Mouse (Mus musculus) limb, embryonic 13.5 days (tissue): ENCODE measurements at regions not wholly inside any gene's neighbourhood (a gene's known extent, or its start where the extent isn't known, plus 50 kb on each side); places are given as distances from the start of the nearest gene placed in this dataset.

Experiments
- ATAC-seq: fragments of 200-750 bp; cut with Nextera tagmentation; 2 replicates; pipeline ENCODE4 v1.8.0; 2017; ENCODE audit warnings: low read depth, moderate number of reproducible peaks, moderate TSS enrichment; ENCODE audit not compliant: low FRiP score
- H3K27ac ChIP-seq: fragments of 300-500 bp; sonication (generic); 2 replicates; pipeline ENCODE4 v1.5.1; 2015; ENCODE audit warnings: inconsistent platforms, mild to moderate bottlenecking, moderate library complexity
- H3K27me3 ChIP-seq: fragments of 300-500 bp; sonication (generic); 2 replicates; pipeline ENCODE4 v1.6.1; 2015; ENCODE audit warnings: mild to moderate bottlenecking, inconsistent platforms
- H3K36me3 ChIP-seq: fragments of 300-500 bp; sonication (generic); 2 replicates; pipeline ENCODE4 v1.6.1; 2015; ENCODE audit warnings: inconsistent platforms, mild to moderate bottlenecking, moderate library complexity
- H3K4me1 ChIP-seq: fragments of 300-500 bp; sonication (generic); 2 replicates; pipeline ENCODE4 v1.6.1; 2015; ENCODE audit warnings: inconsistent platforms
- H3K4me2 ChIP-seq: fragments of 300-500 bp; sonication (generic); replicated peaks from 2 replicates; pipeline ENCODE4 v1.6.1; 2015; ENCODE audit warnings: inconsistent platforms, mild to moderate bottlenecking, moderate library complexity
- H3K4me3 ChIP-seq: fragments of 300-500 bp; sonication (generic); 2 replicates; pipeline ENCODE4 v1.5.1; 2015; ENCODE audit warnings: moderate library complexity, mild to moderate bottlenecking, inconsistent platforms
- H3K9ac ChIP-seq: fragments of 300-500 bp; sonication (generic); 2 replicates; pipeline ENCODE4 v1.6.1; 2015; ENCODE audit warnings: mild to moderate bottlenecking, inconsistent platforms
- H3K9me3 ChIP-seq: fragments of 300-500 bp; sonication (generic); 2 replicates; pipeline ENCODE4 v1.6.1; 2016; ENCODE audit warnings: inconsistent platforms
- WGBS: fragments of 180-500 bp; shearing (Covaris S2); methylation state at CpG from one replicate; pipeline ENCODE4 v1.1.7; 2015; 5-methylcytosine and 5-hydroxymethylcytosine counted together

- no peak for ATAC-seq
- no peaks in the 10 kb centered on the region for H3K9me3 ChIP-seq
- H3K36me3 ChIP-seq = no peaks in the 10 kb centered on the region
- no peak overlapping the region for H3K27ac ChIP-seq
- WGBS = 57% methylated on average over 2 of the region's 2 CpGs
- peaks cover 9% of the 10 kb centered on the region for H3K4me1 ChIP-seq
- H3K27me3 ChIP-seq = peaks cover 22% of the 10 kb centered on the region
- no peak overlapping the region for H3K9ac ChIP-seq
- H3K4me3 ChIP-seq = no peak overlapping the region
- H3K4me2 ChIP-seq = no peak overlapping the region
These were observed 77.0 kb upstream of the Podxl start for GRCm38 (mm10) chr6:31640745-31641144.

GRCm38 (mm10) chr6:31639460-31639859, 75.7 kb upstream of the Podxl start:
- no peak for ATAC-seq
- Histone ChIP-seq H3K4me1 (peaks cover 9% of the 10 kb centered on the region), H3K9me3 (no peaks in the 10 kb centered on the region), H3K27me3 (peaks cover 22% of the 10 kb centered on the region), H3K9ac (no peak overlapping the region), H3K36me3 (no peaks in the 10 kb centered on the region), H3K4me3 (no peak overlapping the region), H3K27ac (no peak overlapping the region), H3K4me2 (no peak overlapping the region)
- 11% methylated on average over 2 of the region's 2 CpGs for WGBS

- no peaks in the 10 kb centered on the region for H3K36me3 ChIP-seq
- H3K27ac ChIP-seq = no peak overlapping the region
- H3K9ac ChIP-seq = no peak overlapping the region
- ATAC-seq = no peak
- no peaks in the 10 kb centered on the region for H3K9me3 ChIP-seq
- H3K4me3 ChIP-seq = no peak overlapping the region
- H3K4me1 ChIP-seq = peaks cover 9% of the 10 kb centered on the region
- 62% methylated on average over 13 of the region's 13 CpGs for WGBS
- no peak overlapping the region for H3K4me2 ChIP-seq
- H3K27me3 ChIP-seq = peaks cover 22% of the 10 kb centered on the region
These were observed 74.8 kb upstream of the Podxl start for GRCm38 (mm10) chr6:31638434-31639220.

- H3K9me3 ChIP-seq = no peaks in the 10 kb centered on the region
- WGBS = 11% methylated on average over 16 of the region's 16 CpGs
- H3K9ac ChIP-seq = no peak overlapping the region
These were observed 73.7 kb upstream of the Podxl start for GRCm38 (mm10) chr6:31637371-31638052.

GRCm38 (mm10) chr6:31636954-31637353, 73.2 kb upstream of the Podxl start:
- H3K36me3 ChIP-seq = no peaks in the 10 kb centered on the region
- no peak for ATAC-seq
- no peaks in the 10 kb centered on the region for H3K9me3 ChIP-seq
- H3K9ac ChIP-seq = no peak overlapping the region
- no peak overlapping the region for H3K4me3 ChIP-seq
- WGBS = 8% methylated on average over 9 of the region's 9 CpGs
- no peaks in the 10 kb centered on the region; the same call in 1 of the 2 replicates for H3K4me1 ChIP-seq
- H3K27ac ChIP-seq = no peak overlapping the region
- H3K4me2 ChIP-seq = no peak overlapping the region
- peaks cover 22% of the 10 kb centered on the region for H3K27me3 ChIP-seq

More at GRCm38 (mm10) chr6:31637371-31638052, 73.7 kb upstream of the Podxl start:
- no peak for ATAC-seq
- peaks cover 22% of the 10 kb centered on the region for H3K27me3 ChIP-seq
- H3K4me1 ChIP-seq = peaks cover 3% of the 10 kb centered on the region
- no peak overlapping the region for H3K4me2 ChIP-seq
- H3K36me3 ChIP-seq = no peaks in the 10 kb centered on the region
- no peak overlapping the region for H3K4me3 ChIP-seq
- H3K27ac ChIP-seq = no peak overlapping the region

- ATAC-seq = no peak
- H3K4me1 ChIP-seq = peaks cover 5% of the 10 kb centered on the region
- H3K9ac ChIP-seq = no peak overlapping the region
- H3K9me3 ChIP-seq = no peaks in the 10 kb centered on the region
- no peak overlapping the region for H3K27ac ChIP-seq
- H3K4me2 ChIP-seq = no peak overlapping the region
- H3K27me3 ChIP-seq = peaks cover 10% of the 10 kb centered on the region; the same call in 1 of the 2 replicates
- H3K36me3 ChIP-seq = no peaks in the 10 kb centered on the region
- 67% methylated on average over 10 of the region's 10 CpGs for WGBS
- H3K4me3 ChIP-seq = no peak overlapping the region
These were observed 68.7 kb upstream of the Podxl start for GRCm38 (mm10) chr6:31632485-31632884.

- peaks cover 5% of the 10 kb centered on the region; the same call in 1 of the 2 replicates for H3K4me1 ChIP-seq
- no peaks in the 10 kb centered on the region for H3K36me3 ChIP-seq
- no peaks in the 10 kb centered on the region for H3K27me3 ChIP-seq
- H3K4me2 ChIP-seq = no peak overlapping the region
- H3K27ac ChIP-seq = no peak overlapping the region
- H3K9ac ChIP-seq = no peak overlapping the region
- WGBS = 32% methylated on average over 4 of the region's 4 CpGs
- no peak overlapping the region for H3K4me3 ChIP-seq
- ATAC-seq = no peak
- no peaks in the 10 kb centered on the region for H3K9me3 ChIP-seq
These were observed 66.2 kb upstream of the Podxl start for GRCm38 (mm10) chr6:31630009-31630408.

GRCm38 (mm10) chr6:31627912-31628311, 64.1 kb upstream of the Podxl start:
- Histone ChIP-seq H3K27me3 (no peaks in the 10 kb centered on the region), H3K36me3 (no peaks in the 10 kb centered on the region), H3K4me1 (peaks cover 5% of the 10 kb centered on the region; the same call in 1 of the 2 replicates), H3K4me2 (no peak overlapping the region), H3K27ac (no peak overlapping the region), H3K9me3 (peaks cover 2% of the 10 kb centered on the region; the same call in 1 of the 2 replicates), H3K4me3 (no peak overlapping the region), H3K9ac (no peak overlapping the region)
- WGBS = 81% methylated on average over 3 of the region's 3 CpGs
- no peak for ATAC-seq

- Histone ChIP-seq H3K9me3 (peaks cover 8% of the 10 kb centered on the region), H3K27ac (no peak overlapping the region), H3K9ac (no peak overlapping the region), H3K4me3 (no peak overlapping the region), H3K27me3 (no peaks in the 10 kb centered on the region), H3K4me2 (no peak overlapping the region), H3K36me3 (no peaks in the 10 kb centered on the region), H3K4me1 (peaks cover 5% of the 10 kb centered on the region; the same call in 1 of the 2 replicates)
- ATAC-seq = no peak
- 72% methylated on average over 2 of the region's 2 CpGs for WGBS
These were observed 61.3 kb upstream of the Podxl start for GRCm38 (mm10) chr6:31625055-31625454.

GRCm38 (mm10) chr6:31624374-31624773, 60.6 kb upstream of the Podxl start:
- Histone ChIP-seq H3K4me2 (no peak overlapping the region), H3K4me3 (no peak overlapping the region), H3K9me3 (peaks cover 8% of the 10 kb centered on the region), H3K9ac (no peak overlapping the region), H3K36me3 (no peaks in the 10 kb centered on the region), H3K4me1 (no peaks in the 10 kb centered on the region), H3K27me3 (no peaks in the 10 kb centered on the region), H3K27ac (no peak overlapping the region)
- 84% methylated on average over 10 of the region's 10 CpGs for WGBS
- no peak for ATAC-seq

- Histone ChIP-seq H3K9ac (no peak overlapping the region), H3K4me1 (no peaks in the 10 kb centered on the region), H3K4me2 (no peak overlapping the region), H3K27me3 (no peaks in the 10 kb centered on the region), H3K27ac (no peak overlapping the region), H3K4me3 (no peak overlapping the region), H3K9me3 (peaks cover 8% of the 10 kb centered on the region), H3K36me3 (no peaks in the 10 kb centered on the region)
- no peak for ATAC-seq
- 77% methylated on average over 6 of the region's 6 CpGs for WGBS
These were observed 57.2 kb upstream of the Podxl start for GRCm38 (mm10) chr6:31621023-31621422.

- Histone ChIP-seq H3K4me1 (no peaks in the 10 kb centered on the region), H3K9me3 (peaks cover 8% of the 10 kb centered on the region), H3K9ac (no peak overlapping the region)
These were observed 55.1 kb upstream of the Podxl start for GRCm38 (mm10) chr6:31618852-31619251.

More at GRCm38 (mm10) chr6:31618852-31619251, 55.1 kb upstream of the Podxl start:
- Histone ChIP-seq H3K4me2 (no peak overlapping the region), H3K27me3 (no peaks in the 10 kb centered on the region), H3K4me3 (no peak overlapping the region), H3K36me3 (no peaks in the 10 kb centered on the region), H3K27ac (no peak overlapping the region)
- WGBS = 72% methylated on average over 2 of the region's 2 CpGs
- no peak for ATAC-seq
